Mouse (Mus musculus): ENCODE measurements around the gene Tmed2. TPM values are rescaled to one million over a fixed set of nuclear protein-coding genes. Genes with fewer than 3 reads are reported as not detected.
A peak's percentile ranks its signal among the peaks of the same experiment; 100 is the strongest.

The Tmed2 gene
- polyA plus RNA-seq, 1 experiment = 142 TPM

DNA sequence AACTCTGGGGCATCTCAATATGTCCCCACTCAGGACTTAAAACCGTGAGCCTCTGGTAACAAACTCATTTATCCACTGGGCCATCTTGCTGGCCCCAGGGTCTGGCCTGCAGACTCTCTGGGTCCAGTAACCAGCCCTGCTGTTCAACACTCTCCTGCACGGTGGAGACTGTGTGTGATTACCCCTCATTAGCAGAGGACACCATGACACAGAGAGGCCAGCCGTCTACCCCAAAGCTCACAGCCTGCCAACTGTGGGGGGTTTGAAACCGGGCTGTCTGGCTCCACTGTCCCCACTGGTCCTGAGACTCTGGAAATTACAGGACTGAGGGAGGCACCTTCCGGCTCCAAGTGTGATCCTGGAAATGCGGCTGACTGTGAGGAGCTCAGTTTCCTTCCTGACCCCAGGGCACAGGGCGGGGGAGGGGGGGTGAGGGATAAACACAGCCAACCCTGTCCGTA is 11.3 kb upstream of the Tmed2 start:
- no peak for DNase-seq (ENCODE audit: low read depth)
- no peak for TF ChIP-seq CTCF (IDR thresholded peaks at IDR 0.05; ENCODE audit: borderline replicate concordance, extremely low read depth, insufficient read depth, insufficient read length)
- TF ChIP-seq POLR2A (IDR thresholded peaks at IDR 0.05; ENCODE audit: borderline replicate concordance, extremely low read depth, insufficient read depth, insufficient read length, poor library complexity, severe bottlenecking) = no peak

DNA sequence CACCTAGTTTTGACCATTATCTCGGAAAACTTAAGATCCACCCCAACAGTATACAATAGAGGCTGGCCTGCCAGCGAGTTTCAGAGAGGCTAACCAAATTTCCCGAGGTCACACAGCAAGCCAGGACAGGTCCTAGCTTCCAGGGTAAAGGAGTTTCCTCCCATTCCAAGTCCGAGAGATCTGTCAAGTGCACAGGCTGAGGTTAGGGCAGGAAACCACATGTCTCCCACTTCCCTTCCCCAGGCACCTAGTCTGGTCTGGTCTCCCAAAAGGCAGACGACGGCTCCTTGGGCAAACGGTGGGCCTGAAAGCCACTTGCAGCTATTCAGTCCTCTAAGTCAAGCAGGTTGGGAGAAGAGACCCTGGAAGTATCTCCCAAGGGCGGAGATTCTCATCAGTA is 10.8 kb upstream of the Tmed2 start:
- TF ChIP-seq POLR2A (IDR thresholded peaks at IDR 0.05; ENCODE audit: borderline replicate concordance, extremely low read depth, insufficient read depth, insufficient read length, poor library complexity, severe bottlenecking) (no peak), CTCF (IDR thresholded peaks at IDR 0.05; ENCODE audit: borderline replicate concordance, extremely low read depth, insufficient read depth, insufficient read length) (no peak)
- no peak for DNase-seq (ENCODE audit: low read depth)

DNA sequence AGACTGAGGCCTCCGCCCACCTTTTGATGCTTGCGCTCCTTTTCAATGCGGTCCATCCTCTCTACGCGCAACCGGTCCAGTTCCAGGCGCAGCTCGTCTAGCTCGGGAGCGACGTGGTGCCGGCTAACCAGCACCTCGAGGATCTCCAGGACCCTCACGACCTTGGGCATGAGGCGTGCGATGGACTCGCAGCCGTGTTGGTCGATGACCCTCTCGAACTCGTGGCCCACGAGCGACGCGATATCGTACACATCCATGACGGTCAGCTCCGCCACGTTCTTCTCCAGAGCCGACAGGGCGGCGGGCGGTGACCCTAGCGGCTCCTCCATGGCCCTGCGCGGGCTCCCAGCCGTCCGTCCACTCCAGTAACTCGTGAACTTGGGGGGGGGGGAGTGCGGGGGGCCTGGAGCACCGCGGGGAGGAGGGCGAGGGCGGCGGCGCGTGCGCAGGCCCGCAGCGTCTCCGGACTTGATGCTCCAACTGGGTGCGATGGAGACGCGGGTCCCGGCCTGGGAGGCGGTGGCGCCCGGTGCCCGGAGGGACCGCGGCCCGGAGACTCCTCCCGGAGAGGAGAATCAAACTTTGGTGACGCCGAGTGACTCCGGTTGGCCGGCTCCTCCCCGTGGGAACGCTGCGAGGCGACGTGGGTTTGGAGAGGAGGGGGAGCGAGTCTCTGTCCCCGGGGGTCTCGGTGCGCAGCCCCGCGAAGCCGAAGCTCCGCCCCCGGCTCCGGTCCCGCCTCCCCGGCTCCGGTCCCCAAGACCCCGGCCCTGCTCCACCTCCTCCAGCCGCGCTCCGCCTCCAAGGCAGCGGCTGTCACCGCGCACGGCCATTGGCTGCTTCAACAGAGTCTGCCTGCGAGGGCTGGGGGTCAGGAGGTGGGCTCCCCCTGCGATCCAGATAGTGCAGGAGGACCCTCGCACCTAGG is 9.6 kb upstream of the Tmed2 start, which contains the start of gene Rilpl1:
Rilpl1 (minus strand) TSS at position 737 of the 928 bp plus-strand sequence.
- DNase-seq (ENCODE audit: low read depth) = peak; percentile 94
- TF ChIP-seq POLR2A (IDR thresholded peaks at IDR 0.05; ENCODE audit: borderline replicate concordance, extremely low read depth, insufficient read depth, insufficient read length, poor library complexity, severe bottlenecking) (0 out of 2 replicates have a peak, but pooled peaks have one; percentile 47), CTCF (IDR thresholded peaks at IDR 0.05; ENCODE audit: borderline replicate concordance, extremely low read depth, insufficient read depth, insufficient read length) (no peak)

DNA sequence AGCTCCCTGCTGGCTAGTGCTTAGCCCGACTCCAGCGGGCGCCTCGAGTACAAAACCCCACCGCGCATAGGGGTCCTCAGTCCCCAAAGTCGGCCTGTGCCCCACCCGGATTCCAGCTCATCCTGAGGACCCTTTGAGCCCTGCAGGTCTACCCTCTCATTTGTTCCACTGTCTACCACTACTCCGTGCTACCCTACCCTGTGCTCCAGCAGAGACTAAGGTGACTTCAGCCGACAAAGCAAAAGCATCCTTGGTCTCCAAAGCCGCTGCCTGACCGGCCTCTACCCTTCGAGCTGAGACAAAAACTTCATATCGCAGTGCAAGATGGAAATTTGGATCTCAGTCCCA is 8.9 kb upstream of the Tmed2 start:
- TF ChIP-seq CTCF (IDR thresholded peaks at IDR 0.05; ENCODE audit: borderline replicate concordance, extremely low read depth, insufficient read depth, insufficient read length) (no peak), POLR2A (IDR thresholded peaks at IDR 0.05; ENCODE audit: borderline replicate concordance, extremely low read depth, insufficient read depth, insufficient read length, poor library complexity, severe bottlenecking) (no peak; the same call in 1 of the 2 replicates)
- no peak for DNase-seq (ENCODE audit: low read depth)

DNA sequence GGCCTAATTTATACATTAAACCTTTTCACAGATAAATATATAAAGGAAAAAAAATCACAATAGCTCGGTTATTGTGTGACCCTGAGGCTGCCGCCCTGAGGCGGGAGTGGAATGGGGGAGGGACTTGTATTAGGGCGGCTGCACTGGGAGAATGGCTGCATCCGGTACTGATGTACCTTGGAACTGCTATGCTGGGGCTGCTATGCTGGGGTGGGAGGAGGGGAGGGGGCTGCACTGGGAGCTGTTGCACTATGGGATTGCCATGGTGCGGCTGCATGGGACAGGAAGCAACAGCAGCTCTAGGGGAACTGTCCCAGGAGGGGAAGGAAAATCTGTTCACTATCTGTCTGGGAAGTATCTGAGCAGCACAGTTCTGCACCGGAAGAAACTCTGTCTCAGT is 8.0 kb upstream of the Tmed2 start:
- no peak for DNase-seq (ENCODE audit: low read depth)
- TF ChIP-seq POLR2A (IDR thresholded peaks at IDR 0.05; ENCODE audit: borderline replicate concordance, extremely low read depth, insufficient read depth, insufficient read length, poor library complexity, severe bottlenecking) (no peak), CTCF (IDR thresholded peaks at IDR 0.05; ENCODE audit: borderline replicate concordance, extremely low read depth, insufficient read depth, insufficient read length) (no peak)

DNA sequence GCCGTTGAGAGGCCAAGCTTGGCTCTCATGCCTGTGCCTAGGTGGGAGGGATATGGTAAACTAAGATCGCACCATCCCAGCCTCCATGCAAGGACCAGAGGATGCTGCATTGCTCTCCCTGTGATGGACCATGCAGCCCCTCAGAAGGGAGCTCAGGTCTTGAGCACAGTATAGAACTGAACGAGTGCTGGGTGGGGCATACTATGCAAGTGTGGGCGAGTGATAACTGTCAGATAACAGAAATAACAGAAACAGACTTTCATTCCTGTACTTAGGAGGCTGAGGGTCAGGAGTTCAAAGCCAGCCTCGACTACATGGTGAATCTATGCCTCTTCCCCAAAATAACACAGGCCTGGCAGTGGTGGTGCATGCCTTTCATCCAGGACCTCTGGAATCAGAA is 5.5 kb upstream of the Tmed2 start:
- DNase-seq (ENCODE audit: low read depth) = no peak
- TF ChIP-seq POLR2A (IDR thresholded peaks at IDR 0.05; ENCODE audit: borderline replicate concordance, extremely low read depth, insufficient read depth, insufficient read length, poor library complexity, severe bottlenecking) = no peak
- TF ChIP-seq CTCF (IDR thresholded peaks at IDR 0.05; ENCODE audit: borderline replicate concordance, extremely low read depth, insufficient read depth, insufficient read length) = no peak

DNA sequence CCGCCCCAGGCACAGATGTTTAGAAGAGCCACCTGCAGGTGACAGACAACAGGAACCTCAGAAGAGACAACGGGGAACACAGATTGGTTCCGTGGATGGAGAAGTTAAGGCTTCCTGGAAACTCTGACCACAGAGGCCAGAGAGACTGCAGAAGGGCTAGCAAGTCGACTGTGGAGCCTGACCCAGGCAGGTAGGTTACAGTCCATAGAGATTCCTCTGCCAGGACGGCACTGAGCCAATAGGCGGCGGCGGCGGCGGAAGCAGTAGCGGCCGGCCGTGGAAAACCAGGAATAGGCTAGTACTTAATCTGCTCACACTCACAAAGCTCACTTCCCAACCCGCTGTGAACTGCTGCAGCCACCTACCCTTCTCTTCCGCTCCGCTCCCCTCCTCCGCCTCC is 3.7 kb upstream of the Tmed2 start:
- no peak for DNase-seq (ENCODE audit: low read depth)
- TF ChIP-seq POLR2A (IDR thresholded peaks at IDR 0.05; ENCODE audit: borderline replicate concordance, extremely low read depth, insufficient read depth, insufficient read length, poor library complexity, severe bottlenecking) (no peak), CTCF (IDR thresholded peaks at IDR 0.05; ENCODE audit: borderline replicate concordance, extremely low read depth, insufficient read depth, insufficient read length) (no peak)

DNA sequence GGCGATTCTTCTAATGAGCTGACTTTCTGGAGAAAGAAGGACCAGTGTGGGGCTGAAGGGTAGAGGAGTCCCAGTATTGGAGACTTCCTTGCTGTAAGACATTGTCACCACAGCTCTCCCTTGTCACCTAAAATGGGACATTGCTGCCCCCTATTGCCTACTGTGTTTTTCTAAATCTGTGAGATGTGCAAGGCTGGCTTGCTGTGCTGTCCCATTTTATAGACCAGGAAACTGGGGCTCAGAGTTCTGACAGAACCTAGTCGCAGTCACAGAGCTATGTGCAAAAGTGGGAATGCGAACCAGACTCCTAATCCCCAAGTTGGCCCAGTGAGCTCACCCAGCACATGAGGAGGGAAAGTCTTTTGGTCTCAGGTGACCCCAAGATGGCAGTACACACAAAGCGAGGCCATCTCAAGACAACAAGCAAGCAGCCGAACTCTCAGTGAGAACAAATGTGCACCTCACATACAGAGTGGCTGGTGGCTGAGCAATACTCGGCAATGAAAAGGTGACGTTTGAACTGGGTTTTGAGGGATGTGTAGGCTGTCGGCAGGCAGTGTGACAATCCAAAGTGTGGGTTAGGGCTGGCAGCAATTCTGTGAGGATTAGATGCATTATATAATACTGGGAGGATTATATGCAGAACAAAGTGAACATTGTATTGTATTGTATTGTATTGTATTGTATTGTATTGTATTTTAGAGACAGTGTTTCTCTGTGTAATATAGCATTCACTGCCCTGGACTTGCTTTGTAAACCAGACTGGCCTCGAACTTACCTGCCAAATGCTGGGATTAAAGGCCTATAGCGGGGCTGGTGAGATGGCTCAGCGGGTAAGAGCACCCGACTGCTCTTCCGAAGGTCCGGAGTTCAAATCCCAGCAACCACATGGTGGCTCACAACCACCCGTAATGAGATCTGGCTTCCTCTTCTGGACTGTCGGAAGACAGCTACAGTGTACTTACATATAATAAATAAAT is 1.4 kb upstream of the Tmed2 start:
- peak; percentile 68 for DNase-seq (ENCODE audit: low read depth)
- TF ChIP-seq CTCF (IDR thresholded peaks at IDR 0.05; ENCODE audit: borderline replicate concordance, extremely low read depth, insufficient read depth, insufficient read length) (peak; percentile 42; the same call in 1 of the 2 replicates), POLR2A (IDR thresholded peaks at IDR 0.05; ENCODE audit: borderline replicate concordance, extremely low read depth, insufficient read depth, insufficient read length, poor library complexity, severe bottlenecking) (no peak)

DNA sequence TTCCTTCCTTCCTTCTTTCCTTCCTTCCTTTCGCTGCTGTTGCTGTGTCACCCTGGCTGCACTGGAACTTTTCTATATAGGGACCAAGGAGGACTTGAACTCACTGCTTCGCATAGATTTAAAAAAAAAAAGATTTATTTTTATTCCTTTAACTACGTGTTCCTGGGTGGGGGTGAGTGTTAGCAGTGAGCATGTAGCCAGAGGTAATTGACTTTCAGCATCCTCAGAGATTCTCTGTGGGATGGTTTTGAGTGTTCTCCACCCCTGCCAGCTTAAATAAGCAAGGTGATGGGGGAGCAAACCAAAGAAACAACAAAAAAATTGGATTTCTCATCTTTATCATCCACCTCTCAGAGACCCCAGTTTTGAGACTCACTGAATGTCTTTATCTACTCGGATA is 590 bp upstream of the Tmed2 start:
- TF ChIP-seq POLR2A (IDR thresholded peaks at IDR 0.05; ENCODE audit: borderline replicate concordance, extremely low read depth, insufficient read depth, insufficient read length, poor library complexity, severe bottlenecking) = no peak
- TF ChIP-seq CTCF (IDR thresholded peaks at IDR 0.05; ENCODE audit: borderline replicate concordance, extremely low read depth, insufficient read depth, insufficient read length) = no peak
- DNase-seq (ENCODE audit: low read depth) = no peak

DNA sequence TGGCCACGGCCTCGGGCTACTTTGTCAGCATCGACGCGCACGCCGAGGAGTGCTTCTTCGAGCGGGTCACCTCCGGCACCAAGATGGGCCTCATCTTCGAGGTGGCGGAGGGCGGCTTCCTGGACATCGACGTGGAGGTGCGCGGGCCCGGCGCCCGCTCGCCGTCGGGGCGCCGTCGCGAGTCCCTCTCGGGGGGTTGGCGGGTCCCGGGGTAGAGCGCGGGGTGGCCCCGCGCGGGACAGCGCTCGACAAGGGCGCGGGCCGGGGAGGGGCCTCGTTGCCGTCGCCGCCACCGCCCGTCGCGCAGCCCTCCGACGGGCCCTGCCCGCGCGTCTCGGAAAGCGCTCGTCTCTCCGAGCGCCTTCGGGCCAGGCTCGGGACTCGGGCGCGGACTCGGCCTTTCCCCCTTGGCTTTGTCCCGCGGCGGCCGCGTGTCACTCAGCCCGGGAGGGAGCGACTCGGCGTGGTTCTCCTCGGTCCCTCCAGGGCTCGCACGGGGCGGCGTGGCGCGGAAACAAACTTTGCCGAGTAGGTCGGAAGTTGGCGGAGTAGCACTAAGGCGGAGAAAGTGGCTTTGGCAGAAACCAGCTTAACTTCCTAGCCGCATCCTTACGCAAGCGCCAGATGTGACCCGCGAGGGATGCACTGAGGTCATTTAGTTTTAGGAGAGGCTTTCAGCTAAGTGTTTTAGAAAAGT is 558 bp downstream of the Tmed2 start:
- TF ChIP-seq CTCF (IDR thresholded peaks at IDR 0.05; ENCODE audit: borderline replicate concordance, extremely low read depth, insufficient read depth, insufficient read length) (no peak), POLR2A (IDR thresholded peaks at IDR 0.05; ENCODE audit: borderline replicate concordance, extremely low read depth, insufficient read depth, insufficient read length, poor library complexity, severe bottlenecking) (0 out of 2 replicates have a peak, but pooled peaks have one; percentile 17)
- DNase-seq (ENCODE audit: low read depth) = peak; percentile 67

Data from brain, embryonic 14.5 days (tissue).